Mouse (Mus musculus) megakaryocyte progenitor cell, adult 5-6 weeks (primary cell): ENCODE measurements around the gene Cdkl4. TPM values are rescaled to one million over a fixed set of nuclear protein-coding genes. Genes with fewer than 3 reads are reported as not detected.
A peak's percentile ranks its signal among the peaks of the same experiment; 100 is the strongest.
"Not testable (repeated sequence)": the region's sequence is repeated elsewhere in the genome, so short reads cannot be mapped to it uniquely, and the experiment has no call there.

Source experiments
- ATAC-seq: replicated peaks from 2 replicates; pipeline ENCODE4 v1.8.0; 2016; ENCODE audit warnings: mild to moderate bottlenecking, moderate TSS enrichment, inconsistent platforms; ENCODE audit not compliant: poor library complexity
- total RNA-seq, 2 experiments: library from RNA; stranded (forward) in 1 of 2; stranded (reverse) in 1 of 2; fragments of 157-497, 149-512 nt in 1 of 2; fragments of 200-1000 nt in 1 of 2; gene quantifications; 2 replicates each; pipeline versions ENCODE4 v1.2.3 to v1.2.4; 2015 to 2017

The Cdkl4 gene
- 0.47 and 0.54 TPM in 2 replicates for total RNA-seq (2015)
- 0.17 and 0.75 TPM in 2 replicates for total RNA-seq (2017)

DNA sequence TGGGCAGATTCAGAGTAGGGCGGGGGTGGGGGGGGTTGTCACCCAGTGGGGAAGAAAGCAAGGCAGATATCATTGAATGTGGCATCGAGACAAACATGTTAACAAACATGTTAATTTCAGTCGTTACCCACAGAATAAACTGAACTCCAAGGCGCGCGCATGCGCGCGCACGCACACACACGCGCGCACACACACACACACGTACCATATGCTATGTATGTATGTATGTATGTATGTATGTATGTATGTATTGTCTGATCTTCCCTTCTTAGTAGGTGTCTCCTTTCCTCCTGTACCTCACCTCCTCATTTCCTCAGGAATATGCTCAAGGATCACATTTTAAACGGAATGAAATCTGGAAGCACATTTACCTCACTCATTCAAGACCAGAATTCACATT lies at the start of gene Cdkl4:
Gene Cdkl4, minus strand, starts transcription at position 175 of the 400 bp plus-strand sequence.
- ATAC-seq = no peak

DNA sequence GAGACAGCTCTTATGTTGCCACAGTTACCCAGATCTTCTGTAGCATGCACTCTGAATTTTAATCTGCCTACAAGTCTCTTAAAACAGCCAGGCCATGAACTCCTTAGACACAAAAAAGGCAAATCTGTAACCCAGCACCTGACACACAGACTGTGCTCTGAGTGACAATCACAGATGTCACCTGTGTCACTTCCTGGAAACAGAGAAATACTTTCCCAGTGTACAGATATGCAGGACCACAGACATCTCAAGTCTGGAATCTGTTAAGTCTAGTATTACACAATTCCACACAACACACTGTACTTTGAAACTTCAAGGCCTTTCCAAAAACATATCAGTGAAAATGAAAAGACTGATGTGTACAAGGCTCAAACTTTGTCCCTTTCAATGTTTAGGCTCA lies 47.4 kb upstream of the Cdkl4 start:
- no peak for ATAC-seq

DNA sequence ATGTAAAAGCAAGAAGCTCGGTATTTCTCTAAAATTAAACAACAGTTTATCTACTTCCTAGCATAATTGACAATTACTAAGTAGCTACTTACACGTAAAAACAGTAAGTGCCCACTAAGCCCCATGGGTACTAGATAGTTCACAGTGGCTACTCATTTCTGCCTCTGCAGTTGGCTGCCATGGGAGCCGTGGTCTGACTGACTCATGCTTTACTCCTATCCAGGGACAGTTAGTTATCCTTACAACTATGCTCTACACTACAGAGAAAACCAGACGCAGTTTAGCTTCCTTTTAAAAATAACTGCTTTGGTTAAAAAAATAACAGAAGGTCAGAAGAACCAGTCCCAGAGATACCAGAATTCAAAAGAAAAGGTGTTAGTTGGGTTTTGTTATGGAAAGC lies 44.1 kb upstream of the Cdkl4 start:
- ATAC-seq = no peak

DNA sequence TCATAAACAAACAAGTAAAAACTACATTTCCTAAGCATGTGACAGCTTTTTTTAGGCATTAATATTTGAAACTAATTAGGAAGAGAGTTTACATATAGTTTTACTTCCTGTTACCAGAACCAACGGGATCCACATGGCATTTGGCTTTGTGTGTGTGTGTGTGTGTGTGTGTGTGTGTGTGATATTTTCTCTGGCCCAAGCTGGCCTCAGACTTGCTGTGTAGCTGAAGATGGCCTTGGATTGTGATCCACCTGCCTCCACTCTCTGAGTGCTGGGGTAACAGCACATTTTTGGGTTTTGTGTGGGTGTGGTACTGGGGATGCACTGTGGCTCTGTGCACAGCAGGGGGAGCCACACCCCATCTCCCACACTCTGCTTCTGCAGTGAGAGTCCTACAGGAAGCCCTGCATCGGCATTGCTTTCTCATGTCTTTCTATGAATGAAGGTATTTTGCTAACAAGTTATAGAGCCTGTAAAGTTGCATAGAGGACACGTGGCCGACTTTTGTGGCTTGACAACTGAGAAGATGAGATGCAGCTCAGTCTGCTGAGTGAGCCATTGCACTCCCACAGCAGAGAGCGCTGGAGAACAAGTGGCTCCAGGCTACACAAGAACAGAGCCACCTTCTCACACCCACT lies 43.3 kb upstream of the Cdkl4 start:
- ATAC-seq = peak; percentile 99

DNA sequence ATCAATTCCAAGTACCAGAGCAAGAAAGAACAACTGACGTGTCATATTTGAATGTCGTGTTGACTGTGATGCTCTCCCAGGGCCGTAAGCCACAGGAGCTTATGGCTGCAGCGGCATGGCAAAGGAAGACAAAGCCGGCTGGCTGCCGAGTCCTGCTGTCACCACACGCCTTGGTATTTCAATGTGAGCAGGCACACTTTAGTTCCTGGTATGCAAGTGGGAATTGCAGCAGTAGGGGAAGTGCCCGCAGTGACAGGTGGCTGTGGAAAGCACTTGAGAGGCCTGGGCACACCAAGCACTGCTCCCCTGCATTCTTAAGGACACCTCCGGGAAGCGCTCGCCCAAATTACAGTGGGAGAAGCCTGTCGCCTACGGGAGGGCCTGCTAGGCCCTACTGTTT lies 41.9 kb upstream of the Cdkl4 start:
- no peak for ATAC-seq

DNA sequence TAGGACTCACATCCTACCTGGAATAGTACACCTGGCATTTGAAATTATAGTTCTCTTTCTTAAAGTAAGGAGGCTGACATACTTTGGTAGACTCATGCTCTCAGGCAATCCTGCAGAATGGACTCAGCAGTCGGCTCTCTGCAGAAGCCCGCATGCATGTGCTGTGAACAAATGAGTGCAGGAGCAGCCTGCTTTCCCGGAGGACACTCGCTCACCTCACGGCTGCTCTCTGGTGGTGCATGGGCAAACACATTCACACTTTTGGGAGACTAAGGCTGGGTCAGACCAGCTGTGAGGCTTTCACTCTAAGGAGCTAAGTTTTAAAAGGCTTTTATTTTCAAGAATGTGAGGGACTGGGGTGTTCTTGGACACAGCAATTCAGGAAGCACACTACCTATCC lies 41.3 kb upstream of the Cdkl4 start:
- no peak for ATAC-seq

DNA sequence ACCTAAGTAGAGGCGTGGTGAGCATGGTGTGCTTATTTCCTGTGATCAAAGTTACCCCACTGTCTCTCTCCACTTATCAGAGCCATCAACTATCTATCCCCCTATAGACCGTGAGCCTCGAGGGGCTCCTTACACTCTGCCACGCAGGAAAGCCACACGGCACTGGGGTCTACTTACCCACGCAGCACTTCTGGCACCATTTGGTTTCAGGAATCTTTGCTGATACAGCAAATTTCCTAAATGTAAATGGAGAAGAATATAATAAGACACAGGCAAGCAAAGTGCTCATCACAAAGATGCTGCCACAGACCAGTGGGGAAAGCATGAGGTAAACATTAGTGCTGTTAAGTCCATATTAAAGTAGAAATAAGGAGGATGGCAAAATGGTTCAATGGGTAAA lies 26.2 kb upstream of the Cdkl4 start:
- ATAC-seq = no peak

DNA sequence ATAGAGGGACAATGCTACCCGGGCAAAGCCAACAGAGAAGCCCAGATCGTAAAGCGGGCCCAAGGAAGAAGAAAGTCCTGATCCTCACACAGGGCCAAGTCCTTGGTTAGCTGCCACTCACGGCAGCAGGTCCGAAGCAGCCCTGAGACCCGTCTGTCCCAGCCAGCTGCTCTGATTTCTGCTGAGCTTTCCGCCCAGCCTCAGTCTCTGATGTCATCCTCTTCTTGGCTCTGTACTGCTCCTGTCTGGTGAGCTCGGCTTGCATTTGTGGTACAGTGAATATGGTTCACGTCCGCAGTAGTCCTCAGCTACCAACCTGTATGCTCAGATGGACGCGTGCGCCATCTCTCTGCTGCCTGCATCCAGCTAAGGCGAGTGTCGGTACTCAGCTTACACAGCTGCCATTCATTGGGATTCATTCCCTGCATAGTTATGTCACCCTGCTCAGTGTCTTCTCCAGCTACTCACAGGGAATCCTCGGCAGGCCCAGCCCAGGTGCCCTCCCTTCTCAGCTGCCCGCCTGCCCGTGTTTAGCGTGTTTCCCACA lies 25.5 kb upstream of the Cdkl4 start:
- no peak for ATAC-seq

- peak; percentile 78 for ATAC-seq
These were observed 23.8 kb upstream of the Cdkl4 start for GRCm38 (mm10) chr17:80601371-80601770.

GRCm38 (mm10) chr17:80583051-80583450 lies 5.4 kb upstream of the Cdkl4 start:
- ATAC-seq = no peak

DNA sequence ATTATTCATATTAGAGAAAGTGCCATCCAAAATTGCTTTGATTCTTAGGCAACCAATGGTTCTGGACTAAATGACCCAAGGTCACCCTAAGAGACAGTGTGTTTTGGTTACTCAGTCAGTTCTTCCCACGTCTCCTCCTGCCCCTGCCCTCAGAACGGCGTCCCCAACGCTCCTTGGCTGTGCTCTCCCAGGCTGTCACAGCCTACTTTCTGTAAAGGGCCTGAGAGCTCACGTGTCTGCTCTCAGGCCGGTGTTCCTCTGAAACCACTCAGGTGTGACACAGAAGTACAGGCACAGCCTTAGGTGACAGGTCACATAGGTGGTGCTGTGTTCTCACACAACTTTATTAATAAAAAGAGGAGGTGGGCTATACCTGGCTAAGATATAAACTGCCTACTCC lies 2.3 kb upstream of the Cdkl4 start:
- ATAC-seq = no peak

GRCm38 (mm10) chr17:80579089-80579488 lies 1.5 kb upstream of the Cdkl4 start:
- ATAC-seq = no peak

DNA sequence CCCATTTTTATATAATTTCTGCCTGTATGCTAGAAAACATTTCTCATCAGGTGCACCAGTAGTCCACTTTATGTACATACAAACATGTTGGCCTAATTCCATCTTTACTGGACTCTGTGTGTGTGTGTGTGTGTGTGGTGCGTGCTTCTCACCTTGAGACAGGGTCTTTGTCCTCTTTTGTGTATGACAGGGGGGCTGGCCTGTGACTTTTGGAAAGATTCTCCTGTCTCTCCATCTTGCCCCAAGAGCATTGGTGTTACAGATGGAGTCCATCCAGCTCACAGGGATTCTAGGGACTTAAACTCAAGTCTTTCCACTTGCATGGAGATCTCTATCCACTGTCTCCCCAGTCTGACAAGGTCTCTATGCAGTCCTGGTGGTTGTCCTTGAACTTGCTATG lies 428 bp upstream of the Cdkl4 start:
- no peak for ATAC-seq

DNA sequence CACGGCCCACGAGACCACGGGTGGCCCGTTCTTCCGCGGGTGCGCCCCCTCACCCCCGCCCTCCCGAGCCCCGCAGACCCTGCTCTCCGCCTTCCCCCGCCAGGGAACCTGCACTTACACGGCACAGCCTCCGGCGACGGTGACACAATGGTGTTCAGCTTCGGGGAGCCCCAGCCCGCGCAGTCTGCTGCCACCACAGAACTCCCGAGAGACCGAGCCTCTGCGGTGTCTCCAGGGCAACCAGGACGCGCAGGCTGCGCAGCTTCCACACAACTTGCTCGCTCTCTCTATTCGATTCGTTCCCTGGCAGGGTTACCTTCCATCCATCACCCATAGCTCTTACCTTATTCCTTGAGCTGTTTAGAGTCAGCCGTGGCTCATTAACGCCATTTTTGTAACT lies 399 bp downstream of the Cdkl4 start:
- peak; percentile 94 for ATAC-seq

DNA sequence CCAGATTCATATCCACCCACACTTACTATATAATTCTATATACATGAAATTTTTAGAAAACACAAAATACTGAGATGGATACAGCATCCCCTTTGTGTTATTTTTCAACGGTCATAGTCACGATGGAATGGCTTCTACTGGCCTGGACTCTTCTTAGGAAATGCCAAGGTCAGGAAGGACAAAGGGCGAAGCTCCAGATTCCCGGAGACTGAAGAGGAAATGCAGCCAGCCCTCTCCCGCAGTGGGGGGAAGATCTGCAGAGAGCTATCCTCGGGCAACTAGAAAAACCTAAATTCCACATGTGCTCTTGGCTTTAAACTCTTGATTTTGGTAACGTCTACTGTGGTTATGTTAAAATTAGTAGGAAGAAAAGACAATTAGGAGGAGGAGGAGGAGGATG lies 2.6 kb downstream of the Cdkl4 start:
- no peak for ATAC-seq

- no peak for ATAC-seq
These were observed 3.1 kb downstream of the Cdkl4 start for GRCm38 (mm10) chr17:80574471-80574965.

- ATAC-seq = no peak
These were observed 5.3 kb downstream of the Cdkl4 start for GRCm38 (mm10) chr17:80572187-80572935.

DNA sequence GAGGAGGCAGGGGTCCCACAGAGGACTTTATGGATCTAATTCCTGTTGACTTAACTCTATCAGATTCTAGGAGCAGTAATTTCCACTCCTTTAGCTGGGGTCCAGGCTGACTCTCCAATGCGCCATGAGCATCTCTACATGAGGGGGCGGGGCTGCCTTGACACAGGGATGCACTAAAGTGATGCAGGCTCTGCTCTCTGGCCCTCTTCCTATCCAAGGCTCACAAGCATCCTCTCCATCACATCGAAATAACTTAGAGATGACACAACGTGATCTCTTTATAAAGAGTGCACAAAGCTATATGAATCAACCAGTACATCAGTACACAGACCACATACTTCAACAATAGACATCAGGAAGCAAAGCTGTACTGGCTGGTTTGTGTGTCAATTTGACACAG lies 6.2 kb downstream of the Cdkl4 start:
- ATAC-seq = no peak

DNA sequence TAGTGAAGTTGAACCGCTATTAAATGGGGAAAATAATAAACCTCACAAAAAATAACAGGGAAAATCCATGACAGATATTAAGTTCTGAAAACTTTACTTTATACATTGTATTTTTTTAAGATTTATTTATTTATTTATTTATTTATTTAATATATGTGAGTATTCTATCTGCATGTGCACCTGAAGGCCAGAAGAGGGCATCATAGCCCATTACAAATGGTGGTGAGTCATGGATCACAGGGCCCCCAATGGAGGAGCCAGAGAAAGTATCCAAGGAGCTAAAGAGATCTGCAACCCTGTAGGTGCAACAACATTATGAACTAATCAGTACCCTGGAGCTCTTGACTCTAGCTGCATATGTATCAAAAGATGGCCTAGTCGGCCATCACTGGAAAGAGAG lies 7.9 kb downstream of the Cdkl4 start:
- not testable (repeated sequence) for ATAC-seq

DNA sequence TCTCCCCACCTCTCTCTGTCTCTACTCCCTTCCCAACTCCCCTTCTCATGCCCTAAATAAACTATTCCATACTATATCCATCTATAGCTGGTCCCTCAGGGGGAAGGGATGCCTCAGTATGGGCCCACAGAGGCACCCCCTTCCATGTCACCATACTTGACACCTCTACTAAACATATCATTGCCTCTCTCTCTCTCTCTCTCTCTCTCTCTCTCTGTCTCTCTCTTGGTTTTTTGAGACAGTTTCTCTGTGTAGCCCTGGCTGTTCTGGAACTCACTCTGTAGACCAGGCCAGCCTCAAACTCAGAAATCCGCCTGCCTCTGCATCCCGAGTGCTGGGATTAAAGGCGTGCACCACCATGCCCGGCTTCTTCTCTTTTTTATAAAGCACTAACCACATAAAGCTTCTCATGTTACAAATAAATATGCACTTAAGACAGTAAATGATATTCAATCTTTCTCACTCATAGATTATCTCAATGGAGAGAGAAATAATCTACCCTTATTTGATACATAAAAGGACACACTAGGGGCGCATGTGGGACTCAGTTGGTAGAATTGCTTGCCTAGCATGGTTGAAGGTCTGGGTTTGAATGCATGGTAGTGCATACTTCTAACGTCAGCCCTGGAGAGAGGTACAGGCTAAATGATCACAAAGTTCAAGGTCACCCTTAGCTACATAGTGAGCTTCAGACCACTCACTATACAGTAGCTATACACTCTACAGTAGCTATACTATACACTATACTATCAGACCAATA lies 8.6 kb downstream of the Cdkl4 start:
- ATAC-seq = no peak

- ATAC-seq = no peak
These were observed 9.2 kb downstream of the Cdkl4 start for GRCm38 (mm10) chr17:80568441-80568840.

- peak; percentile 83 for ATAC-seq
These were observed 13.0 kb downstream of the Cdkl4 start for GRCm38 (mm10) chr17:80564611-80564924.
